Mouse (Mus musculus) heart, adult 2 months (tissue): ENCODE results near the gene Shroom4.

Experiments used
- CTCF ChIP-seq: fragments of 200-600 bp; IDR thresholded peaks from 2 replicates; pipeline ENCODE4 v1.8.1; 2022; ENCODE audit warnings: antibody characterized with exemption, mild to moderate bottlenecking, moderate library complexity
- POLR2A ChIP-seq: fragments of 200-500 bp; IDR thresholded peaks from 2 replicates; pipeline ENCODE4 v1.6.1; 2011; ENCODE audit warnings: mild to moderate bottlenecking, low read depth, low read length, control low read depth; ENCODE audit not compliant: insufficient read depth

GRCm38 (mm10) chrX:6415412-6415811 lies 15.8 kb downstream of the Shroom4 start:
- no peak for TF ChIP-seq CTCF
- no peak for TF ChIP-seq POLR2A
